Mouse (Mus musculus) macrophage (primary cell): ENCODE results near the gene Prune2. TPM values are rescaled to one million over a fixed set of nuclear protein-coding genes. Genes with fewer than 3 reads are reported as not detected.
"Not testable (repeated sequence)": the region's sequence is repeated elsewhere in the genome, so short reads cannot be mapped to it uniquely, and the experiment has no call there.

ENCODE experiments used
- H3K27ac ChIP-seq: fragments of 350-480 bp; formaldehyde crosslinking; 2 replicates; pipeline ENCODE4 v1.9.0; 2021
- H3K36me3 ChIP-seq: fragments of 350-480 bp; formaldehyde crosslinking; 2 replicates; pipeline ENCODE4 v1.9.0; 2021; ENCODE audit errors: inconsistent target
- H3K4me3 ChIP-seq: fragments of 350-480 bp; formaldehyde crosslinking; 2 replicates; pipeline ENCODE4 v1.9.0; 2021; ENCODE audit errors: inconsistent target
- H3K79me2 ChIP-seq: fragments of 350-480 bp; formaldehyde crosslinking; 2 replicates; pipeline ENCODE4 v1.9.0; 2021; ENCODE audit errors: inconsistent target
- WGBS: methylation state at CpG from one replicate; pipeline ENCODE4 v1.1.7; 2026; ENCODE audit warnings: inconsistent platforms; ENCODE audit not compliant: missing documents; 5-methylcytosine and 5-hydroxymethylcytosine counted together
- polyA plus RNA-seq: library from polyadenylated mRNA; stranded (reverse); fragments of 250-400 nt; gene quantifications from 3 replicates; pipeline ENCODE4 v1.2.4, GENCODE M21; 2018; ENCODE audit warnings: inconsistent platforms

Gene Prune2
- polyA plus RNA-seq, 1 experiment from 2014 or later, result 3.8 TPM

- no peaks in the 10 kb centered on the region for H3K36me3 ChIP-seq
- H3K79me2 ChIP-seq, result no peaks in the 10 kb centered on the region
- H3K4me3 ChIP-seq, result no peak overlapping the region
- WGBS, result 11% methylated on average over 13 of the region's 13 CpGs
- peak overlapping the region; percentile 96 for H3K27ac ChIP-seq
These were observed 207.6 kb downstream of the Prune2 start for GRCm38 (mm10) chr19:17163511-17163953.

GRCm38 (mm10) chr19:17166288-17166687, 210.4 kb downstream of the Prune2 start:
- Histone ChIP-seq H3K27ac (peak overlapping the region; percentile 96), H3K4me3 (no peak overlapping the region), H3K36me3 (no peaks in the 10 kb centered on the region), H3K79me2 (no peaks in the 10 kb centered on the region)
- WGBS, result 6% methylated on average over 7 of the region's 7 CpGs

GRCm38 (mm10) chr19:17168186-17168585, 212.3 kb downstream of the Prune2 start:
- Histone ChIP-seq H3K36me3 (no peaks in the 10 kb centered on the region), H3K79me2 (no peaks in the 10 kb centered on the region), H3K4me3 (no peak overlapping the region), H3K27ac (no peak overlapping the region)
- 96% methylated on average over 9 of the region's 9 CpGs for WGBS

GRCm38 (mm10) chr19:17169746-17170145, 213.8 kb downstream of the Prune2 start:
- Histone ChIP-seq H3K4me3 (no peak overlapping the region), H3K27ac (no peak overlapping the region), H3K79me2 (no peaks in the 10 kb centered on the region), H3K36me3 (no peaks in the 10 kb centered on the region)
- WGBS, result 88% methylated on average over 10 of the region's 10 CpGs

- not testable (repeated sequence) for H3K79me2 ChIP-seq, H3K4me3 ChIP-seq, H3K36me3 ChIP-seq, H3K27ac ChIP-seq
- WGBS, result 88% methylated on average over 2 of the region's 2 CpGs
These were observed 218.6 kb downstream of the Prune2 start for GRCm38 (mm10) chr19:17174501-17174900.

GRCm38 (mm10) chr19:17180506-17180905, 224.6 kb downstream of the Prune2 start:
- H3K36me3 ChIP-seq, result no peaks in the 10 kb centered on the region
- no peak overlapping the region for H3K4me3 ChIP-seq
- peak overlapping the region; percentile 88 for H3K27ac ChIP-seq
- 64% methylated on average over 4 of the region's 4 CpGs for WGBS
- no peaks in the 10 kb centered on the region for H3K79me2 ChIP-seq

GRCm38 (mm10) chr19:17194730-17195129, 238.8 kb downstream of the Prune2 start:
- Histone ChIP-seq H3K36me3 (no peaks in the 10 kb centered on the region), H3K27ac (no peak overlapping the region), H3K79me2 (no peaks in the 10 kb centered on the region), H3K4me3 (no peak overlapping the region)
- 87% methylated on average over 5 of the region's 5 CpGs for WGBS

GRCm38 (mm10) chr19:17199059-17199458, 243.1 kb downstream of the Prune2 start:
- WGBS, result 96% methylated on average over 8 of the region's 8 CpGs
- Histone ChIP-seq H3K4me3 (no peak overlapping the region), H3K79me2 (no peaks in the 10 kb centered on the region), H3K27ac (no peak overlapping the region), H3K36me3 (no peaks in the 10 kb centered on the region)

GRCm38 (mm10) chr19:17207141-17207540, 251.2 kb downstream of the Prune2 start:
- Histone ChIP-seq H3K36me3 (no peaks in the 10 kb centered on the region), H3K27ac (no peak overlapping the region), H3K79me2 (no peaks in the 10 kb centered on the region), H3K4me3 (no peak overlapping the region)
- WGBS, result 85% methylated on average over 7 of the region's 7 CpGs

- 95% methylated on average over 3 of the region's 3 CpGs for WGBS
- H3K79me2 ChIP-seq, result no peaks in the 10 kb centered on the region
- H3K27ac ChIP-seq, result no peak overlapping the region
- no peak overlapping the region for H3K4me3 ChIP-seq
- no peaks in the 10 kb centered on the region for H3K36me3 ChIP-seq
These were observed 254.6 kb downstream of the Prune2 start for GRCm38 (mm10) chr19:17210541-17210940.

GRCm38 (mm10) chr19:17214896-17215520, 259.1 kb downstream of the Prune2 start:
- no peaks in the 10 kb centered on the region for H3K79me2 ChIP-seq
- no peak overlapping the region for H3K27ac ChIP-seq
- 74% methylated on average over 13 of the region's 13 CpGs for WGBS
- H3K36me3 ChIP-seq, result no peaks in the 10 kb centered on the region
- H3K4me3 ChIP-seq, result no peak overlapping the region

- H3K4me3 ChIP-seq, result no peak overlapping the region
- no peaks in the 10 kb centered on the region for H3K36me3 ChIP-seq
- WGBS, result 36% methylated on average over 3 of the region's 3 CpGs
- H3K27ac ChIP-seq, result no peak overlapping the region
- H3K79me2 ChIP-seq, result no peaks in the 10 kb centered on the region
These were observed 262.3 kb downstream of the Prune2 start for GRCm38 (mm10) chr19:17218195-17218594.

- Histone ChIP-seq H3K79me2 (no peaks in the 10 kb centered on the region), H3K4me3 (no peak overlapping the region), H3K27ac (peak overlapping the region; percentile 77), H3K36me3 (no peaks in the 10 kb centered on the region)
- WGBS, result 2% methylated on average over 4 of the region's 4 CpGs
These were observed 267.9 kb downstream of the Prune2 start for GRCm38 (mm10) chr19:17223801-17224200.

GRCm38 (mm10) chr19:17225570-17226083, 269.7 kb downstream of the Prune2 start:
- no peak overlapping the region for H3K4me3 ChIP-seq
- 92% methylated on average over 5 of the region's 5 CpGs for WGBS
- no peak overlapping the region for H3K27ac ChIP-seq
- no peaks in the 10 kb centered on the region for H3K36me3 ChIP-seq
- no peaks in the 10 kb centered on the region for H3K79me2 ChIP-seq

GRCm38 (mm10) chr19:17226096-17226495, 270.2 kb downstream of the Prune2 start:
- WGBS, result 91% methylated on average over 8 of the region's 8 CpGs

GRCm38 (mm10) chr19:17230013-17230412, 274.1 kb downstream of the Prune2 start:
- no peaks in the 10 kb centered on the region for H3K36me3 ChIP-seq
- WGBS, result 92% methylated on average over 1 of the region's 1 CpGs

More at GRCm38 (mm10) chr19:17226096-17226495, 270.2 kb downstream of the Prune2 start:
- no peaks in the 10 kb centered on the region for H3K36me3 ChIP-seq
- H3K79me2 ChIP-seq, result no peaks in the 10 kb centered on the region
- no peak overlapping the region for H3K27ac ChIP-seq
- no peak overlapping the region for H3K4me3 ChIP-seq

More at GRCm38 (mm10) chr19:17230013-17230412, 274.1 kb downstream of the Prune2 start:
- H3K79me2 ChIP-seq, result no peaks in the 10 kb centered on the region
- no peak overlapping the region for H3K27ac ChIP-seq
- H3K4me3 ChIP-seq, result no peak overlapping the region
